Mouse (Mus musculus): Measurements from ENCODE around the gene Mrps34. TPM values are rescaled to one million over a fixed set of nuclear protein-coding genes. Genes with fewer than 3 reads are reported as not detected.

The Mrps34 gene
- polyA plus RNA-seq, 1 experiment from 2014 or later, result 76.9 TPM

DNA sequence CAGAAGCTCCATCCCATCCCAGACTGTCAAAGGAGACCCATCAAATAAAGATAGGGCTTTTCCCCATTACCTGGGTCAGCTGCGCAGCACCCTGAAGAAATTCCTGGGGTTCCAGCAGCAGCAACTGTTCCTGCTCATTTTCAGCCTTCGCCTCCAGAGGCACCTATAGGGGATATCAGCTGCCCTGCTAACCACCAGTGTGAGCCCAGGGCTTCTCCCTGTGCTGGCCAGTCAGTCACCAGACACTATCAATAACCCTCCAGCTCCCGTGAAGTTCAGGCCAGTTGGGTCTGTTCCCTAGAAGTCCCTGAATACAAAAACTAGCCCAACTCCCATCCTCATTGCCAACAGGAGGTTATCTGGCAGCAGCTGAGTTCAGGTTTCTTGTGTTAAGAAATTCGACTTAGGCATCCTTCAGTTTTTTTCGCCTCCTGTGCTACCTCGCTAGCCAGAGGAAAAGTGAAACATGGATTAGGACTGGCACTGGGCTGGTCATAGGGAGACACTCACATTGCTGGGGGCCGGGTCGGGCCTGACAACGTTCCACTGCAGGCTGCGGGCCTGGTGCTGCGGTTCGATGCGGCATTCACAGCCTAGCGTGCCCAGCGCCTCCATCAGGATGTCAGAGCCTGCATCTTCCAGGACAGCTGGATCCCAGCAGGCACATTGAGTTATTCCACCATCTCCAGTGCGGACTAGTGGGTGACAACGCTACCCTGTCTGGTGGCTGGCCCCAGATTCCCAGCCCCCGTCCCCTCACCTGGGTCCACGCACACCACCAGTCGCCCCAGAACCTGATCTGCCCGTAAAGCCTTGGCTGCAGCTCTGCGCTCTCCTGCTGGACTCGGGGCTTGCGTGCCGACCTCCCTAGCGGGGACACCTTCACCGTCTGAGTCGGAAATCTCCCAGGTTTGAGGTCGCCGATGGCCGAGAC lies 588 bp upstream of the Mrps34 start:
- H3K9me3 ChIP-seq (ENCODE audit: control insufficient read depth, low read length), result no peaks in the 10 kb centered on the region
- WGBS, result 11% methylated on average over 31 of the region's 31 CpGs
- peaks cover 18% of the 10 kb centered on the region for H3K36me3 ChIP-seq (ENCODE audit: control insufficient read depth, insufficient read depth, low read length)
- ATAC-seq (replicated peaks; ENCODE audit: low FRiP score) (0 out of 2 replicates have a peak, but pooled peaks have one; percentile 4), DNase-seq (ENCODE audit: low spot score) (peak; percentile 59)
- H3K4me1 ChIP-seq (replicated peaks; ENCODE audit: control insufficient read depth, insufficient read depth, low read length), result peaks cover 20% of the 10 kb centered on the region
- peak overlapping the region; percentile 88 for H3K9ac ChIP-seq (ENCODE audit: low read length)
- H3K4me3 ChIP-seq (ENCODE audit: low read depth, low read length), result peak overlapping the region; percentile 86
- H3K4me2 ChIP-seq (ENCODE audit: low read depth, low read length, severe bottlenecking), result peak overlapping the region; percentile 98
- H3K27me3 ChIP-seq (ENCODE audit: control insufficient read depth, insufficient read depth, low read length), result no peaks in the 10 kb centered on the region
- peak overlapping the region; percentile 72; the same call in 1 of the 2 replicates for H3K27ac ChIP-seq (ENCODE audit: low read depth, low read length)

DNA sequence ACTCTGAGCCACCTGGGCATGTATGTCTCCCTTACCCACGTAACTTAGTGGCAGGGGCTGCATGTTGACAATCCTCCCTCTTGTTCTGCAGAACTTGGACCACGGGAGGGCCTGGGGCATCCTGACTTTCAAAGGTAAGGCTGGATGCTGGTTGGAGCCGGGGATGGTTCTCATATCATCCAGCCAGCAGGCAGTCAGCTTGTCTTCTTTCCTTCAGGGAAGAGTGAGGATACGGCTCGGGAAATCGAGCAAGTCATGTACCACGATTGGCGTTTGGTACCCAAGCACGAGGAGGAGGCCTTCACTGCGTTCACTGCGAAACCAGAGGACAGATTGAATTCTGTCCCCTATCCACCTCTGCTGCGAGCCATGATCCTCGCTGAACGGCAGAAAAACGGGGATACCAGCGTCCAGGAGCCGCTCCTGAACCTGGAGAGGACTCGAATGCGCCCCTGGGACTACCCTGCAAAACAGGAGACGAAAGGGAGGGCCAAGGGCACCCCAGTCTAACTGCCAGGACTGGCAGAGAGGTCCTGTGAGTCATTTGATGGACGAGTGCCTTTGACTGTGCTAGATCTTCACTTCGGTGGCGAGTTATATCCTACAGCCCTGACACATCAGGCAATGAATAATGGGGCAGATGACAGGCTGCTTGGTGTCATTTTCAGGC lies 790 bp downstream of the Mrps34 start:
- peaks cover 15% of the 10 kb centered on the region for H3K36me3 ChIP-seq (ENCODE audit: control insufficient read depth, insufficient read depth, low read length)
- DNase-seq (ENCODE audit: low spot score) (no peak), ATAC-seq (replicated peaks; ENCODE audit: low FRiP score) (no peak)
- 0 out of 2 replicates have a peak overlapping the region, but pooled peaks have one; percentile 72 for H3K27ac ChIP-seq (ENCODE audit: low read depth, low read length)
- peak overlapping the region; percentile 98 for H3K4me2 ChIP-seq (ENCODE audit: low read depth, low read length, severe bottlenecking)
- WGBS, result 14% methylated on average over 23 of the region's 23 CpGs
- peak overlapping the region; percentile 86 for H3K4me3 ChIP-seq (ENCODE audit: low read depth, low read length)
- H3K9ac ChIP-seq (ENCODE audit: low read length), result peak overlapping the region; percentile 88
- H3K9me3 ChIP-seq (ENCODE audit: control insufficient read depth, low read length), result no peaks in the 10 kb centered on the region
- peaks cover 20% of the 10 kb centered on the region for H3K4me1 ChIP-seq (replicated peaks; ENCODE audit: control insufficient read depth, insufficient read depth, low read length)
- no peaks in the 10 kb centered on the region for H3K27me3 ChIP-seq (ENCODE audit: control insufficient read depth, insufficient read depth, low read length)

DNA sequence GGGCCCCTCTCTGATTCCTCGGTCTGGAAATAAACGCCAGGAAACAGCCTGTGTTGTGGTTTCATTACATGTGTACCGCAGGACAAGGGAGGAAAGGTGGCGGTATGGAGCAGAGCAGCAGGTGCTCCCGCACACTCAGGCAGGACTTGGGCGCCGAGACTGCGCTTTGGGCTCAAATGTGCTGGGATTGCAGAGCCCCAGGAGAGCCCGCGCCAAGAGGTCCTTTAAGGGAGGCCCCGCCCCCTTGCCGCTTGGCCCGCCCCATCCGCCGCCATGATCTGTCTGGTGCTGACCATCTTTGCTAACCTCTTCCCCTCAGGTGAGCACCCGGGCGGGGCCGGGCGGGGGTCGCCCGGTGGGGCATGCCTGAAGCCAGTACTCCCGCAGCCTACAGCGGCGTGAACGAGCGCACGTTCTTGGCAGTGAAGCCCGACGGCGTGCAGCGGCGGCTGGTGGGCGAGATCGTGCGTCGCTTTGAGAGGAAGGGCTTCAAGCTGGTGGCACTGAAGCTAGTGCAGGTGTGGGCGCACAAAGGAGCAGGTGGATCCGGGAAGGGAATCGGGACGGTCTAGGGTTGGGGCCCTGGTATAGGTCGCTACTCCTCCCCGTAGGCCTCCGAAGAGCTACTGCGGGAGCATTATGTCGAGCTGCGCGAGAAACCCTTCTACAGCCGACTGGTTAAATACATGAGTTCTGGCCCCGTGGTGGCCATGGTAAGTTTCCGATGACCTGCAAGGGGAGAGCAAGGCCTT lies 1.5 kb downstream of the Mrps34 start, which contains the start of gene Nme3:
Gene Nme3, plus strand, starts transcription at position 260 of the 752 bp plus-strand sequence.
- Histone ChIP-seq H3K27ac (ENCODE audit: low read depth, low read length) (peak within 1 kb of the TSS; percentile 72; the same call in 1 of the 2 replicates), H3K9me3 (ENCODE audit: control insufficient read depth, low read length) (no peaks in the 10 kb centered on the region), H3K4me2 (ENCODE audit: low read depth, low read length, severe bottlenecking) (peak within 1 kb of the TSS; percentile 98), H3K27me3 (ENCODE audit: control insufficient read depth, insufficient read depth, low read length) (no peaks in the 10 kb centered on the region), H3K36me3 (ENCODE audit: control insufficient read depth, insufficient read depth, low read length) (peaks cover 13% of the 10 kb centered on the region), H3K9ac (ENCODE audit: low read length) (peak within 1 kb of the TSS; percentile 88), H3K4me1 (replicated peaks; ENCODE audit: control insufficient read depth, insufficient read depth, low read length) (peaks cover 20% of the 10 kb centered on the region), H3K4me3 (ENCODE audit: low read depth, low read length) (peak within 1 kb of the TSS; percentile 86)
- WGBS, result under 1% methylated on average over 50 of the region's 50 CpGs
- DNase-seq (ENCODE audit: low spot score) (peak; percentile 87), ATAC-seq (replicated peaks; ENCODE audit: low FRiP score) (peak; percentile 82)

DNA sequence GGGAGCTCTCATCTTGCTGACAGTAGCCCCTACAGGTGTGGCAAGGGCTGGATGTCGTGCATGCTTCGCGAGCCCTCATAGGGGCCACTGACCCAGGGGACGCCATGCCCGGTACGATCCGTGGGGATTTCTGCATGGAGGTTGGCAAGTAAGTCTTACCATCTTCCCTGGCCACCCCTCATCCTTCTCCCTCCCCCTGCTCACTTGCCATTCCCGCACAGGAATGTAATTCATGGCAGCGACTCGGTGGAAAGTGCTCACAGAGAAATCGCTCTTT lies 2.0 kb downstream of the Mrps34 start:
- ATAC-seq (replicated peaks; ENCODE audit: low FRiP score) (no peak), DNase-seq (ENCODE audit: low spot score) (no peak)
- peaks cover 20% of the 10 kb centered on the region for H3K4me1 ChIP-seq (replicated peaks; ENCODE audit: control insufficient read depth, insufficient read depth, low read length)
- 36% methylated on average over 11 of the region's 11 CpGs for WGBS
- no peak overlapping the region for H3K27ac ChIP-seq (ENCODE audit: low read depth, low read length)
- no peaks in the 10 kb centered on the region for H3K9me3 ChIP-seq (ENCODE audit: control insufficient read depth, low read length)
- H3K4me2 ChIP-seq (ENCODE audit: low read depth, low read length, severe bottlenecking), result peak overlapping the region; percentile 98
- H3K36me3 ChIP-seq (ENCODE audit: control insufficient read depth, insufficient read depth, low read length), result peaks cover 17% of the 10 kb centered on the region
- peak overlapping the region; percentile 88 for H3K9ac ChIP-seq (ENCODE audit: low read length)
- peak overlapping the region; percentile 86 for H3K4me3 ChIP-seq (ENCODE audit: low read depth, low read length)
- no peaks in the 10 kb centered on the region for H3K27me3 ChIP-seq (ENCODE audit: control insufficient read depth, insufficient read depth, low read length)

DNA sequence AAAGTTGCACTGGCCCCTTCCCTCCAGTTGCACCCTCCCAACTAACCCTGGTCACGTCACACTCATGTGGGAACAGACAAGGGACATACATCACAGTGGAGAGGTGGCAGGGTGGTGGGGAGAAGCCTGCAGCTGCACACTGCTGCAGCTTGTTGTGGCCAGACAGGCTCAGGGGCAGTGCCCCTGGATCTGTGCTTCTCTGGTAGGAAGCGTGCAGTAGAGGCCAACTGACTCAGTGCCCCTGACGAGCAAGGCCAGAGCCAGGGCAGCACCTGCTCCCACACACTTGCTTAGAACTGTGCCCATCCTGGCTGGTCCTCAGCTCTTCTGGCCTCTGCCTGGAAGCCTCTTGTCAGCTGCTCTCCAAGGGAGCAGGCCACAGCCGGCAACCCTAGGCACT lies 2.7 kb downstream of the Mrps34 start:
- Histone ChIP-seq H3K27ac (ENCODE audit: low read depth, low read length) (no peak overlapping the region), H3K36me3 (ENCODE audit: control insufficient read depth, insufficient read depth, low read length) (peaks cover 14% of the 10 kb centered on the region), H3K9me3 (ENCODE audit: control insufficient read depth, low read length) (no peaks in the 10 kb centered on the region), H3K9ac (ENCODE audit: low read length) (peak overlapping the region; percentile 88; the same call in 1 of the 2 replicates), H3K4me3 (ENCODE audit: low read depth, low read length) (peak overlapping the region; percentile 86), H3K27me3 (ENCODE audit: control insufficient read depth, insufficient read depth, low read length) (no peaks in the 10 kb centered on the region), H3K4me2 (ENCODE audit: low read depth, low read length, severe bottlenecking) (0 out of 2 replicates have a peak overlapping the region, but pooled peaks have one; percentile 98), H3K4me1 (replicated peaks; ENCODE audit: control insufficient read depth, insufficient read depth, low read length) (peaks cover 20% of the 10 kb centered on the region)
- WGBS, result 87% methylated on average over 4 of the region's 4 CpGs
- ATAC-seq (replicated peaks; ENCODE audit: low FRiP score), result no peak
- DNase-seq (ENCODE audit: low spot score), result no peak

DNA sequence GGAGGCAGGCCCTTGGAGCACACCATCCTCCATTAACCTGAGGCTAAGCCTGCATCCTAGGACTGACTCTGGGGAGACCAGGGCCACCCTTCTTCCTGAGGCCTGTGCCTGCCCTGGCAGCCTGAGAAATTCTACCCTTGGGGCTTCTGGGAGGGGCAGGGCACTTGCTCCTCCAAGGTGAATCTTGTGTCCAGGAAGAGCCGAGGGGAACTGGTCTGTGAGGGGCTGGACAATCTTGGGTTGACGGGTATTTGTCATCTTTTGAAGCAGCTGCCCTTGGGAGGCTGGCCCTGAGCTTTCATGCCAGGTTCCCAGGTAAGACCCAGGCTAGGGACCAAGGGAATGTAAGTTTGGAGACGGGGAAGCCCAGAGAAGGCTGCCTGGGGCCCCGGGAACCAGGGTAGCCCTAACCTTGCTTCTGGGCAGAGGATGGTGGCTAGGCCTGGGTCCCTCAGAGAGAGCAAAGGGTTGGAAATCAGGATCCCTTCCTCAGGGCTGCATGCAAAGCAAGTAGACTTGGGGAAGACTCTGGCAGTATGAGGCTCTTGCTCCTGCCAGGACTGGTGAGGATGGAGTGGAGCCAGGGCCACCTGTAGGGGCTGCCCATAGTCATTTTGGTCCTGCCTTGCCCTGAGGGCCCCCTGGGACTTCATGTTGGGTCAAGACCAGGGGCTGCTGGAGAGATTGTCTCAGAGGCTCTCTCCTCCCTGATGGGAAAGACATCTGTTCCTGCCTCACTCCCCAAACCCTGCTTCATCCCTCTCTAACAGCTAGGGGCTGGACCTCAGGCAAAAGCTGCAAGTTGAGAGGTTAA lies 3.3 kb downstream of the Mrps34 start:
- 75% methylated on average over 4 of the region's 4 CpGs for WGBS
- no peak overlapping the region for H3K4me2 ChIP-seq (ENCODE audit: low read depth, low read length, severe bottlenecking)
- H3K36me3 ChIP-seq (ENCODE audit: control insufficient read depth, insufficient read depth, low read length), result peaks cover 20% of the 10 kb centered on the region

DNA sequence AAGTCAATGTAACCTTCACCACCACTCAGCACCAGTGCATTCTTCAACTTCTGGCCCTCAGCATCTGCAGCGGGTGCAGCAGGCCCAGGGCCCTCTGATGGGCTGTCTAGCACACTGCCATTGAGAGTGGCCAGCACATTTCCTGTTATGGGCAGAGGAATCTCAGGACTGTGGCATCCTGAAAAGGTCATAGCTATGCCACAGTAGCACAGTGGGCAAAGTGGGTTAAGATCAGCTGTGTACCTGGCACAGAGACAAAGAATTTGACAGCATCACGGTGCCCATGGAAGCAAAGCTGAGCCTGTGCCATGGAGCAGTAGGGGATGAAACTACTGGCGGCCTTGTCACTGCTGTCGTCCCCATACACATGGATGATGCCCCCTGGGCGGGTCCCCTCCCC lies 4.2 kb downstream of the Mrps34 start:
- no peak for DNase-seq (ENCODE audit: low spot score)
- H3K9me3 ChIP-seq (ENCODE audit: control insufficient read depth, low read length), result no peaks in the 10 kb centered on the region
- H3K4me2 ChIP-seq (ENCODE audit: low read depth, low read length, severe bottlenecking), result no peak overlapping the region
- 88% methylated on average over 5 of the region's 5 CpGs for WGBS
- H3K36me3 ChIP-seq (ENCODE audit: control insufficient read depth, insufficient read depth, low read length), result peaks cover 23% of the 10 kb centered on the region
- no peaks in the 10 kb centered on the region for H3K27me3 ChIP-seq (ENCODE audit: control insufficient read depth, insufficient read depth, low read length)
- H3K4me1 ChIP-seq (replicated peaks; ENCODE audit: control insufficient read depth, insufficient read depth, low read length), result peaks cover 15% of the 10 kb centered on the region
- H3K4me3 ChIP-seq (ENCODE audit: low read depth, low read length), result no peak overlapping the region
- no peak overlapping the region for H3K27ac ChIP-seq (ENCODE audit: low read depth, low read length)
- ATAC-seq (replicated peaks; ENCODE audit: low FRiP score), result no peak
- H3K9ac ChIP-seq (ENCODE audit: low read length), result no peak overlapping the region

More for the DNA sequence above, 3.3 kb downstream of the Mrps34 start:
- DNase-seq (ENCODE audit: low spot score), result no peak
- Histone ChIP-seq H3K27ac (ENCODE audit: low read depth, low read length) (no peak overlapping the region), H3K9ac (ENCODE audit: low read length) (peak overlapping the region; percentile 23; the same call in 1 of the 2 replicates), H3K9me3 (ENCODE audit: control insufficient read depth, low read length) (no peaks in the 10 kb centered on the region), H3K27me3 (ENCODE audit: control insufficient read depth, insufficient read depth, low read length) (no peaks in the 10 kb centered on the region), H3K4me3 (ENCODE audit: low read depth, low read length) (no peak overlapping the region), H3K4me1 (replicated peaks; ENCODE audit: control insufficient read depth, insufficient read depth, low read length) (peaks cover 20% of the 10 kb centered on the region)
- no peak for ATAC-seq (replicated peaks; ENCODE audit: low FRiP score)

Data from forebrain, embryonic 11.5 days (tissue).